Mouse (Mus musculus): ENCODE measurements around the gene Vac14. TPM values are rescaled to one million over a fixed set of nuclear protein-coding genes. Genes with fewer than 3 reads are reported as not detected.

Gene Vac14
- polyA plus RNA-seq, 1 experiment = 5.9 TPM

GRCm38 (mm10) chr8:110626431-110626830 is 8.0 kb downstream of the Vac14 start:
- peaks cover 16% of the 10 kb centered on the region for H3K36me3 ChIP-seq (ENCODE audit: control insufficient read depth)
- no peaks in the 10 kb centered on the region for H3K9me3 ChIP-seq (ENCODE audit: control insufficient read depth, low read length)
- H3K4me1 ChIP-seq (ENCODE audit: control insufficient read depth) = peaks cover 9% of the 10 kb centered on the region
- no peak overlapping the region for H3K4me3 ChIP-seq (replicated peaks)
- TF ChIP-seq TAL1 (IDR thresholded peaks at IDR 0.05; ENCODE audit: low read length) (no peak), GATA1 (IDR thresholded peaks at IDR 0.05; ENCODE audit: low read length) (no peak)
- no peaks in the 10 kb centered on the region for H3K27me3 ChIP-seq (ENCODE audit: control insufficient read depth)

- TF ChIP-seq GATA1 (IDR thresholded peaks at IDR 0.05; ENCODE audit: low read length) = no peak
- TF ChIP-seq TAL1 (IDR thresholded peaks at IDR 0.05; ENCODE audit: low read length) = no peak
- no peaks in the 10 kb centered on the region for H3K27me3 ChIP-seq (ENCODE audit: control insufficient read depth)
- H3K4me1 ChIP-seq (ENCODE audit: control insufficient read depth) = peaks cover 6% of the 10 kb centered on the region
- peaks cover 44% of the 10 kb centered on the region for H3K36me3 ChIP-seq (ENCODE audit: control insufficient read depth)
- H3K4me3 ChIP-seq (replicated peaks) = no peak overlapping the region
- no peaks in the 10 kb centered on the region for H3K9me3 ChIP-seq (ENCODE audit: control insufficient read depth, low read length)
Observed at GRCm38 (mm10) chr8:110629245-110630063, 11.1 kb downstream of the Vac14 start.

GRCm38 (mm10) chr8:110630079-110630478 is 11.7 kb downstream of the Vac14 start:
- H3K4me1 ChIP-seq (ENCODE audit: control insufficient read depth) = peaks cover 6% of the 10 kb centered on the region

GRCm38 (mm10) chr8:110630571-110631071 is 12.2 kb downstream of the Vac14 start:
- Histone ChIP-seq H3K27me3 (ENCODE audit: control insufficient read depth) (no peaks in the 10 kb centered on the region), H3K4me3 (replicated peaks) (no peak overlapping the region), H3K36me3 (ENCODE audit: control insufficient read depth) (peaks cover 56% of the 10 kb centered on the region), H3K9me3 (ENCODE audit: control insufficient read depth, low read length) (no peaks in the 10 kb centered on the region), H3K4me1 (ENCODE audit: control insufficient read depth) (peaks cover 6% of the 10 kb centered on the region)
- TF ChIP-seq TAL1 (IDR thresholded peaks at IDR 0.05; ENCODE audit: low read length) (no peak), GATA1 (IDR thresholded peaks at IDR 0.05; ENCODE audit: low read length) (no peak)

More at GRCm38 (mm10) chr8:110630079-110630478, 11.7 kb downstream of the Vac14 start:
- H3K36me3 ChIP-seq (ENCODE audit: control insufficient read depth) = peaks cover 50% of the 10 kb centered on the region
- H3K9me3 ChIP-seq (ENCODE audit: control insufficient read depth, low read length) = no peaks in the 10 kb centered on the region
- H3K4me3 ChIP-seq (replicated peaks) = no peak overlapping the region
- H3K27me3 ChIP-seq (ENCODE audit: control insufficient read depth) = no peaks in the 10 kb centered on the region
- TF ChIP-seq TAL1 (IDR thresholded peaks at IDR 0.05; ENCODE audit: low read length) = no peak
- TF ChIP-seq GATA1 (IDR thresholded peaks at IDR 0.05; ENCODE audit: low read length) = no peak

GRCm38 (mm10) chr8:110631201-110631600 is 12.8 kb downstream of the Vac14 start:
- Histone ChIP-seq H3K27me3 (ENCODE audit: control insufficient read depth) (no peaks in the 10 kb centered on the region), H3K4me1 (ENCODE audit: control insufficient read depth) (peaks cover 6% of the 10 kb centered on the region), H3K4me3 (replicated peaks) (no peak overlapping the region), H3K9me3 (ENCODE audit: control insufficient read depth, low read length) (no peaks in the 10 kb centered on the region), H3K36me3 (ENCODE audit: control insufficient read depth) (peaks cover 61% of the 10 kb centered on the region)
- TF ChIP-seq TAL1 (IDR thresholded peaks at IDR 0.05; ENCODE audit: low read length) (no peak), GATA1 (IDR thresholded peaks at IDR 0.05; ENCODE audit: low read length) (no peak)

GRCm38 (mm10) chr8:110633814-110634213 is 15.4 kb downstream of the Vac14 start:
- TF ChIP-seq GATA1 (IDR thresholded peaks at IDR 0.05; ENCODE audit: low read length) = no peak
- no peak for TF ChIP-seq TAL1 (IDR thresholded peaks at IDR 0.05; ENCODE audit: low read length)
- H3K4me3 ChIP-seq (replicated peaks) = no peak overlapping the region
- H3K4me1 ChIP-seq (ENCODE audit: control insufficient read depth) = peaks cover 3% of the 10 kb centered on the region
- H3K27me3 ChIP-seq (ENCODE audit: control insufficient read depth) = no peaks in the 10 kb centered on the region
- no peaks in the 10 kb centered on the region for H3K9me3 ChIP-seq (ENCODE audit: control insufficient read depth, low read length)
- peaks cover 84% of the 10 kb centered on the region for H3K36me3 ChIP-seq (ENCODE audit: control insufficient read depth)

- Histone ChIP-seq H3K9me3 (ENCODE audit: control insufficient read depth, low read length) (no peaks in the 10 kb centered on the region), H3K4me1 (ENCODE audit: control insufficient read depth) (no peaks in the 10 kb centered on the region), H3K27me3 (ENCODE audit: control insufficient read depth) (no peaks in the 10 kb centered on the region), H3K4me3 (replicated peaks) (no peak overlapping the region), H3K36me3 (ENCODE audit: control insufficient read depth) (peaks cover 89% of the 10 kb centered on the region)
- no peak for TF ChIP-seq GATA1 (IDR thresholded peaks at IDR 0.05; ENCODE audit: low read length)
- TF ChIP-seq TAL1 (IDR thresholded peaks at IDR 0.05; ENCODE audit: low read length) = no peak
Observed at GRCm38 (mm10) chr8:110636182-110636581, 17.8 kb downstream of the Vac14 start.

GRCm38 (mm10) chr8:110642331-110642730 is 23.9 kb downstream of the Vac14 start:
- no peak for TF ChIP-seq TAL1 (IDR thresholded peaks at IDR 0.05; ENCODE audit: low read length)
- TF ChIP-seq GATA1 (IDR thresholded peaks at IDR 0.05; ENCODE audit: low read length) = no peak
- Histone ChIP-seq H3K36me3 (ENCODE audit: control insufficient read depth) (peaks cover 72% of the 10 kb centered on the region), H3K9me3 (ENCODE audit: control insufficient read depth, low read length) (no peaks in the 10 kb centered on the region), H3K4me1 (ENCODE audit: control insufficient read depth) (no peaks in the 10 kb centered on the region), H3K27me3 (ENCODE audit: control insufficient read depth) (no peaks in the 10 kb centered on the region), H3K4me3 (replicated peaks) (no peak overlapping the region)

GRCm38 (mm10) chr8:110643177-110643576 is 24.8 kb downstream of the Vac14 start:
- TF ChIP-seq TAL1 (IDR thresholded peaks at IDR 0.05; ENCODE audit: low read length) = no peak
- no peak for TF ChIP-seq GATA1 (IDR thresholded peaks at IDR 0.05; ENCODE audit: low read length)
- Histone ChIP-seq H3K27me3 (ENCODE audit: control insufficient read depth) (no peaks in the 10 kb centered on the region), H3K9me3 (ENCODE audit: control insufficient read depth, low read length) (no peaks in the 10 kb centered on the region), H3K36me3 (ENCODE audit: control insufficient read depth) (peaks cover 63% of the 10 kb centered on the region), H3K4me3 (replicated peaks) (no peak overlapping the region), H3K4me1 (ENCODE audit: control insufficient read depth) (no peaks in the 10 kb centered on the region)
